Mouse (Mus musculus): ENCODE measurements at regions not wholly inside any gene's neighbourhood (a gene's known extent, or its start where the extent isn't known, plus 50 kb on each side); places are given as distances from the start of the nearest gene placed in this dataset.

GRCm38 (mm10) chr14:72848271-72848955, 138.6 kb upstream of the Fndc3a start:
- no peak for TF ChIP-seq CTCF (conservative IDR thresholded peaks at IDR 0.05; ENCODE audit: low read length)
- TF ChIP-seq NANOG (IDR thresholded peaks at IDR 0.05; ENCODE audit: borderline replicate concordance, low read length), result no peak

Measured in E14TG2a.4 (cell line).